Mouse (Mus musculus) layer of hippocampus, adult 11-12 months (tissue): ENCODE results near the gene Atn1.

ENCODE experiments used
- DNase-seq: peaks from one replicate; pipeline ENCODE4 v3.0.0; 2022; ENCODE audit warnings: low spot score

The Atn1 gene

DNA sequence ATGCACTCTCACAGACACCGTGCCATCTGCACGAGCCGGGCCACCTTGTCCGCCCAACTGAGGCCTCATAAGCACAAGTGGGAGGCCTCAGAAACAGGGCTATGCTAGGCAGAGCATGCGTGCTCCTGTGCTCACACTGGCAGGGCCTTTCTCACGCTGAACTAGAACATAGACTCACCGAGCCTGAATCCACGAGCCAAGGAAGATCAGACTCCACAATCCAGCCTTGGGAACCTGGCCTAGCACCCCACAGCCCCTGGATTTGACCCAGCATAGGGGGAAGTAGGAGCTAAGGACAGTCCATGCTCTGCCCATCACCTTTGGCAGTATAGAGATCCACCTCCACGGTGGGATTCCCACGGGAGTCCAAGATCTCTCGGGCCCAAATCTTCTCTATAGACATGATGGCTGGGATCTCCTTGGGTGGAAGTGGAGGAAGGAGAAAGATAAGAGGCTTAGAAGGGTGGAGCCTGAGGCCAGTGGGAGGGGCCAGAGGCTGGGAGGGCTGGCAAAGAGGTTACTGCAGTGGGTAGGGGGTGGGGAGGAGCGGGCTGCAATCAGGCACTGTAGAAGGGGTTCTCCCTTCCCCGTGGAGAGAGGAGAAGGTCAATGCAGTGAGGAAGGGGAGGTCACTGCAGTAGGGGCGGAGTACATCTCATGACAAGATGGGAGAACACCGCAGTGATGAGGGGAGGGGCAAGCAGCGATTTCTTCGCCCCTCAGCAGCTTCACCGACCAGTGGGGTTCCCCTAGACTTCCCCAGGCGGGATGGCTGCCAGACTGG is 11.8 kb upstream of the Atn1 start:
- DNase-seq, result no peak

DNA sequence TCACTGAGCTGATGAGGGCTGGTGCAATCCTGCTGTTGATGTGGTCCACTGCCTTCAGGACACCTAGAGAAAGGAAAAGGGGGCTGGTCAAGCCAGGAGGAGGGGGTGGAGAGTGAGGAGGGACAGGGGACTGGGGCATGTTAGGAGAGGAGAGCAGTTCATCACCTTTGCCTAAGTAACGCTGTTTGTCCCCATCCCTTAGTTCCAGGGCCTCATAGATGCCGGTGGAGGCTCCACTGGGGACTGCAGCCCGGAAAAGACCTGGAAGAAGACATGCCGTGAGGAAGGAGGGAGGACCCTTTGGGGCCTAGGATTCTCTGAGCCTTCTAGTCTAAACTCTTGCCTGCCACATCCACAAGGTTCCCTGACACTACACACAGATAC is 11.2 kb upstream of the Atn1 start:
- no peak for DNase-seq

DNA sequence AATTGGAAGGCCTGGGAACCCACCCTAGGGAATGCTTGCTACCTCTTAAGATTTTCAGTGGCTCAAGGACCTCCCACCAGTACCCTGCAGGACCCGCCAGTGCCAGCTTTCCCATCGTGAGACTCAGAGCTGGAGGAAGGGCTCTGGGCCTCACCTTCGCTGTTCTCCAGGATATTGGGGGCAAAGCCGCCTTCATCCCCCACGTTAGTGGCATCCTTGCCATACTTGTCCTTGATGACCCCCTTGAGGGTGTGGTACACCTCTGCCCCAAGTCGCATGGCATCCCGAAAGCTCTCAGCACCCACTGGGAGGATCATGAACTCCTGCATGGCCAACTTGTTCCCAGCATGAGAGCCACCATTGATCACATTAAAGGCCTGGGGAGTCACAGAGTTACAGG is 9.6 kb upstream of the Atn1 start:
- DNase-seq, result no peak

DNA sequence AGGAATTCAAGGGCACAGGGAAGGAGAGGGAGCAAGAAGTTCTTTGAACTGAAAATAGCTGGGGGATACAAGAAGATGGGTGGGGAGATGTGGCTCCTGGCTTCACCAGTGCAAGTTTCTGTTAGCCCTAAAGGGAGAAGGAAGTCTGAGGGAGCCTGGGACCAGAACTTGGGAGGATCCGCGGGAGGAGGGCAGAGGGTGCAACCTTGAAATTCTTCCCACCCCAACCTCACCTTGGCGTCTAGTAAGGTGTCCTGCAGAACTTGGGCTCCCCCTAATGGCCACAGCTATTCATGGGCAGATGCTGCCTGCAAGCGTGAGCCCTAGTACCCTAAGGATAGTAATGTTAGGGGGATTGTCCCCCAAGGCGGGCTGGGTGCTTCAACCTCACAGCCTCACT is 2.9 kb upstream of the Atn1 start:
- DNase-seq, result peak; percentile 89

DNA sequence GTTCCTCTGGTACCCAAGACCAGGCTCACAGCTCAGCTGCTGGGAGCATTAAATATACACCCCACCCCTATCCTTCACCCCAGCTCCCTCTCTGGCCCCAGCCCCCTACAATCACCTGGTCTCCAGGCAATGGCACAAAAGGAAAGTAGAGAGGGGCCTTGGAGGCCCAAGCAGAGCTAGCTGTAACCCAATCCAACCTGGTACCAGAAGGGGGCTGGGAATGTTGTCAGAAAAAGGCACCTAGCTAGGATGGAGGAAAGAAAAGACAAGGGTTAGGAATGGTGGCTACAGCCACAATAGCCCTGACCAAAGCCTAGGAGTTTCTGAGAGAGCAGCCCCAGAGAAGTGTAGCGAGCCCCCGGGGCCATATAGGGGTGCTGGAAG is 2.5 kb upstream of the Atn1 start:
- DNase-seq, result no peak

DNA sequence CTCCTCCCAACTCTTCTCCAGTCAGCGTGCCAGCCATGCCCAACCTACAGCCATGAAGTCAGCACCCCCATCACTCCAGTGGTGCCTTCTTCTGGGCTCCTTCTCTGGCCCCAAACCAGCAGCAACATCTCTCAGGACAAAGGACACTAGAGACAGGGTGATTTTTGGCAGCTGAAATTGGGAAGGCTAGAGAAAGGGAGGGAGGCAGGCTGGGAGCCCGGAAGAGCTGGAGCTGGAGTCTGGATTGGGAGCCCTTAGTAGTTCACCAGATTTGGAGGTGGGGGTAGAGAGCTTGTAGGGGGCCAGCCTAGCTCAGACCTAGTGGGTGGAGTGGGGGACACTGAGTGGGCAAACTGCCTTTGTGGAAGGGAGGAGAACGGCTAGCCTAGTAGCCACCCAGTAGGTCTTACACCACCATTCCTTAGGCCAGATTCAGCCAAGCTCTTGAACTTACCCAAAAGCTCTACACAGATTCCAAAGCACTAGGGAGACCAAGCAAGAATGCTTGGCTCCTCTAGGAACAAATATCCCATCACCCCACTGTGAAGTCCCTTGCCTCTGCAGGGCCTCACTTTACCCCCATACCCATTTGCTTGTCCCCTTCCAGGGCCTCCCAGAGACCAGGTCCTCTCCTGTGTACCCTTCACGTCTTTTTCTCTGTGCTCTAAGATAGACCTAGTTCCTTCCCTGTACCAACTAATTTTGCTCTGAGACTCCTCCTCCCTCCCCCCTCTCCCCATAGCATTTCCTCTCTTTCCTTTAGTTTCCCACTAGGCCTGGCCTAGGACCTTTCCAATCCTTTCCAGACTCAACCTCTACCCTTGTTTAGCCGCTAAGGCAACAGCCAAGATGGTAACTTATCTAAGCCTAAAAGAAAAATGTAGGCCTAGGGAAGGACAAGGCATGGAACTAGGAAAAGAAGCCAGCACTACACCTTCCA is 1.9 kb upstream of the Atn1 start:
- DNase-seq, result peak; percentile 69

DNA sequence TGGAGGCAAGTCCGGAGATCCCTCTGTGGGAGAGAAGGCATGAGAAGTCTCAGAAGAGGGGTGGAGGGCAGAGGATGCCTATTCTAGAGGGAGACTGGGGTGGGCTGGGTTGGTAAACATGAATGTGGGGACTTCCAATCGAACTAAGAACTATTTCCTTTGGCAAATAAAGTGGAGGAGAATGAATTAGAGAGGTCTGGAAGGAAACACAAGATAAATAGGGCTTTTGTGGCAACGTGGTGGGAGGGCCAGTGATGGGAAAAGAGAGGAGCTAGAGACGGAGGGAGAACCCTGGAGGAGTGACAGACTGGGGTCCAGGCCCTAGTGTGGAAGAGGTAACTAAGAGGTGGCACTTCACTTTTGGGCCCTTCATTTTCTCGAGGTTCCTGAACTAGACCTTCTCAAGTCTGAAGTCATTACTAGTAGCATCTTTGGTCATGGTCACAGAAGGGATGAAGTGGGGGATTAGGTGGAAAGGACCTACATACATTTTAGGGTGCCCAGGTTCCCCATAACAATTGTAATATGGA is 1.1 kb upstream of the Atn1 start:
- no peak for DNase-seq

DNA sequence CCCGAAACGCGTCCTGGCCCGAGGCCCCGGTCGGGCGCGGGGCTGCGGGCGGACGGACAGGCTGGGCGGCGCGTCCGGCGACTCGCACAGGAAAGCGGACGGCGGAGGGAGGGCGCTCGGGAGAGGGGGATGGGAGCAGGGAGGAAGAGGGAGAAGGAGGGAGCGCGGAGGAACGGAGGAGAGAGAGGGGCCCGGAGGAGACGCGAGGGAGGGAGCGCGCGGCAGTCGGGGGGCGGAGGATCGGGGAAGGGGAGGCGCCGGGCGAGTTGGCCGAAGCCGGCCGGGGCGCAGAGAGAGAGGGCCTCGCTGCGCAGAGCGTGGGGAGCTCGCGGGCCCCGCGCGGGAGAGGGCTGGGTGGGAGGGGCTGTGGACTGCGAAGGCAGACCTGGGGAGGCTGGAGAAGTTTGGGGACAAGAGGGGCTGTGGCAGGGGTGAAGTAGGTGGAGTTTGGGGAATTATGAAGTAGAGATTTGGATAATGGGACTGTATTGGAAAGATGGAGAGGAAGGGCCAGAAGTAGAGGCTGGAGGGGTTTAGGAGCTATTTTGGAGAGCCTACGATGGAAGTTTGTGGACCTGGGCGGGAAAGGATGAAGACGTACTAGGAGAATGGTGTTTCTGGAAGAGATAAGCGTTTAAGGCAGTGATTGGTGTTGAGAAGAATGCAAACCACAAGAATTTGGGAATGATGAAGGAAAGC is 477 bp upstream of the Atn1 start:
- peak; percentile 75 for DNase-seq

DNA sequence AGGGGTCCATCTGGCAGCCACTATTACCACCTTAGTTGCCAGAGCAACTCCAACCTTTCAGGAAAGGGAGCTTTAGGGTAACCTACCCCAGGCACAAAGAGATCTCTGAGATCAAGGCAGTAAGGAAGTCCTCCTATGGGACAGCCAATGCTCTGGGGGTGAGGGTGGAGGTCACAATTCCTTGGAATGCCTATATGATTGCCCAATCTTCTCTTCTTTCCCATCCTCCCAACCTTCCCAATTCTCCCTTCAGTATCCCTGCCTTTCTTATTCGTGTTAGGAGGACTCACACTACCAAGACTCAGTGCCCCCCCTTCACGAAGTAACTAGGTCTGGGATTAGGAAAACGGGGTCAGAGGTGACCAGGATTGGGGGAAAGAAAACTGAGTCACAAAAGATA is 1.0 kb downstream of the Atn1 start:
- DNase-seq, result no peak

DNA sequence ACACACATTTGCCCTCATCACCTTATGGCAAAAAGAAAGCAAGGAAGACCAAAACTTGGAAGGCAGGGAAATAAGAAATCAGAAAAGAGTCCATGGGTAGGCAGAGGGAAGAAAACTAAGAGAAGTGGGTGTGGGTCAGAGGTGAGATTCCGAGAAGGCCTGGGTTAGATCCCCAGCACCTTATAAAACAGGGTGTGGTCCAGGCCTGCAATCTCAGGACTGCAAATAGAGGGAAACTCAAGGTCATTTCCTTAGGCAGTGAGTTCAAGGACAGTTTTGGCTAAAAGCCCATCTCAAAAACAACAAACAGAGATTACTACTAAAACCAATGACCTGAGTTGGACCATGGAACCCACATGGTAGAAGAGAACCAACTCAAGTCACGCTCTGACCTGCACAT is 2.5 kb downstream of the Atn1 start:
- DNase-seq, result no peak

DNA sequence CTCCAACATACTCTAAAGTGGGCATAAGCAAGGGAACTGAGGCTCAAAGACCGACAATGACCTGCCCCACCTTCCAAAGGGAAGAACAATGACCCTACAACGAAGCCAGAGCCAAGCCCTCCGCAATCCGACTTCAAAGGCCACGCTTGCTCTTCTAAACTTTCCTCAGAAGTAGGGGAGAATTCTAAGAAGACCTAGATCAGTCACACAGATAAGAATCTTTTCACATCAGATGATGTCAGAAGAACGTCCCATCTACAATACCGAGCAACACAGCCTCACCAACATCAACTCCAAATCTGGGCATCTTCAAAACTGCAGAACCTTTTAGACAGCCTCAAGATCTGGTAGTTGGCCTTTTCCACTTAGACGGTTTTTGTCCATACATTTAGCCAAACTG is 5.9 kb downstream of the Atn1 start:
- no peak for DNase-seq

DNA sequence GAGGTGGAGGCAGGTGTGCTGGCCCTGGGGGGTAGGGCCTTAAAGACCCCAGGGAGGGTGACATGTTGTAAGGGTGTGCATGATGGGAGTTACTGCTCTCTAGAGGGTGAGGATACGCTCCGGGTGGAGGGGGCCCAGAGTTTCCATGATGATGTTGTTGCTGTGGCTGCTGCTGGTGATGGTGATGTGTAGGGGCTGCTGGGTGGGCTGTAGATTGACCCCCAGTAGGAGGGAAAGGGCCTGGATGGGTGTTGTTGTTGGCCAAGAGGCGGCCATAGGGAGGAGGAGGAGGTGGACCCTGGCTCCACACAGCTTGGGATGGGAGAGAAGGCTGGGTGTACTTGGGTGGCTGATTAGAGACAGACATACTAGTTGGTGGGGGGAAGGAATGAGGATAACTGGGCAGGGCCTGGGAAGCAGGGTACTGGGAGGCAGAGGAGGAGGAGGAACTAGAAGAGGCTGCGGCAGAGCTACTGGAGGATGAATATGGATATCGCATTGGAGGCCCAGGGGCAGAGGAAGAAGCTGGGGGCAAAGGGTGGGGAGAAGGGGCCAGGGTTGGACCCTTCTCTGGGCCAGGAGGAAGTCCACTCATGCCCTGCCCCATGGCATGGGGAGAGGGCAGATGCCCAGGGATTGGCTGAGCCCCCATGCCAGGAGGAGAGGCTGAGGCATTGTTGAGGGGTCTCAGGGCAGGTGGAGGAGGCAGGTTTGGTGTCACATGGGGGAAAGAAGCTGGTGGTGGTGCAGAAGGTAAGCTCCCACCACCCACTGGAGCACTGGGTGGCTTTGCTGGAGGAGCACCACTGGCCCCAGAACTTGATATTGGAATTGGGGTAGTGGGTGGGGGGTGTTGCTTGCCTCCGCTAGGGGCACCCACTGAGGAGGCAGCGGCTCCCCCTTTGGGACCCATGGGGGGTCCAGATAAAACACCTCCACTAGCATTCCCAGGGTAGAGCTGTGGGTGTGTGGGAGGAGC is 9.4 kb downstream of the Atn1 start:
- DNase-seq, result no peak

DNA sequence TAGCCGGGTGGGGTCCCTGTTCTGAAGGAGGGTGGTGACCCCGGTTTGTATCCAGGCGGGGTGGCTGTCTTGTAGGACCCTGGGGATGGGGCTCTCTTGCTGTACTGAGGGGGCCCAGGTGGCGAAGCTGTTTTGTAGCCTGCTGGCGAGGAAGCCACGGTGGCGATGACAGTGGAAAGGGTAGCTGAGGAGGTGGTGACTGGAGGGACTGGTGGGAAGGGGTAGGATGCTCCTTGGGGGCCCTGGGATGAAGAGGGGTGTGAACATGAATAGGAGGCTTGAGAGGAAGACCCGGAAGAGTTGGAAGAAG is 10.1 kb downstream of the Atn1 start:
- DNase-seq, result peak; percentile 46

DNA sequence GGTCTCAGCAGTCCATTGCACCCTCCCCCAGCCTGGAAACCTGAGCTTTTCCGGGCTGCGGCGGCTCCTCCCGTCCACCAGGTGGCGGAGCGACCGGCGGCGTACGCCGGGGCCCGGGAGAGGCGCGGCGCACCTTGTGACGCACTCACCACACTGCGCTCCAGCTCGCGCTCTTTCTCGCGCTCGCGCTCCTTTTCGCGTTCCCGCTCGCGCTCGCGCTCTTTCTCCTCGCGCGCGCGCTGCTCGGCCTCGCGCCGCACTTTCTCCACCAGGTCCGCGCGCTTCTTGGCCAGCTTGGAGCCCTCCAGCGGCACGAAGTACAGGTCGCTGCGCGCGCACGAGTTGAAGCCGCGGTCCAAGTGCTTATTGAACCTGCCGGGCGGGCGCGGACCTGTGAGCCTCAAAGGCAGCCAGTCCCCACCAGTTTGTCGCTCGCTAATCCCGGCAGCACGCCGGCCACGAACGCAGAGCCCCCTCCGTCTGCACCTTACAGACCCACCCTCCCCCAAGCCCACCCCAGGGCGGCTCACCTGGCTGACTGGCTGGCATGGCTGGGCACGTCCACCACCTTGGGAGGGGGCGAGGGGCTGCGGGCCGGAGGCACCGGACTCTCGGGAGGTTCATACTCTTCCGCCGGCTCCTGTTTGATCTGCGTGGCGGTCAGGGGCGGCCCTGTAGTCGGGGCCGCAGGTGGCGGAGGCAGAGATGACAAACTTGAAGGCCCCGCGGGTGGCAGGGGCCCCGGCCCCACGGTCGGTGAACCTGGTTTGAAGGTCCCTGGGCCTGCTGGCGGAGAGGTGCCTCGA is 10.6 kb downstream of the Atn1 start:
- peak; percentile 93 for DNase-seq

DNA sequence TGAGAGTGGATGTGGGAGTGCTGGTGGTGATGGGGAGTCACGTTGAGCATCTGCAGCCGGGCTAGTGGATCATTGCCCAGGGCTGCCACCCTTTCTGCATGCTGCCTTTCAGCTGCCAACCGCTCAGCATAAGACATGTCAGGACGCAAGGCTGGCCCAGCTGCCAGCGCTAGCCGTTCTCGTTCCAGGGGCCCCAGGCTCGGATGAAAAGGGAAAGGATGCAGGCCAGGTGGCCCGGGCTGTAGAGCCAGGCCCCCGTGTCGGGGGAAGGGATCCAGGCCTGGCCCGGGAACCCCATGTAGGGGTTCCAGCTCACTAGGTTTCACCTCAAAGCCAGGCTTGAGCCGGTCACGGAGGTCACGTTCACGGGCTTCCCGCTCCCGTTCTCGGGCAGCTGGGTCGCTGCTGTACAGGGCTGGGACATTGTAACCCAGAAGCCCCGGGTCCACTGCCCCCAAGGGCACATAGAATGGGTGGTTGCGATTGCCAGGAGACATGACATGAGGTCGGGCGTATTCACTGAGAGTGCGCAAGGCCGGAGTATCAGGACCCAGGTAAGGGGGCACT is 11.5 kb downstream of the Atn1 start:
- peak; percentile 62 for DNase-seq

DNA sequence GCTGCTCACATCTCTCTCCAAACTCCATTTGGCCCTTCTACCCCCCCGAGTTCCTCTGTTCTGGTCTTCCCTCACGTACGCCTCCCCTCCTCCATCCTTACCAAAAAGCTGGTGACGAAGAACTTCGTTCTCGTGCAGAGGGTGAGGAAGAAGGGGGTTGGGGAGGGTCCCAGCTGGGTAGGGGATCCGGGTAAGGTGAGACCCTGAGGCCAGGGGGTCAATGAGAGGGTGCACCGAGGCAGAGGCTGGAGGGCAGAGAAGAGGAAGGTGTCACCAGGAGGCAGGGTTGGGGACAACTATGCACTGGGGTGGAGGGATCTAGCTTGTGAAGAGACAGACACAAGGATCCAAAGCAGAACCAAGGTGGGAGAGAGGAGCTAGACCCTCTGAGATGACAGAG is 12.7 kb downstream of the Atn1 start:
- DNase-seq, result no peak

DNA sequence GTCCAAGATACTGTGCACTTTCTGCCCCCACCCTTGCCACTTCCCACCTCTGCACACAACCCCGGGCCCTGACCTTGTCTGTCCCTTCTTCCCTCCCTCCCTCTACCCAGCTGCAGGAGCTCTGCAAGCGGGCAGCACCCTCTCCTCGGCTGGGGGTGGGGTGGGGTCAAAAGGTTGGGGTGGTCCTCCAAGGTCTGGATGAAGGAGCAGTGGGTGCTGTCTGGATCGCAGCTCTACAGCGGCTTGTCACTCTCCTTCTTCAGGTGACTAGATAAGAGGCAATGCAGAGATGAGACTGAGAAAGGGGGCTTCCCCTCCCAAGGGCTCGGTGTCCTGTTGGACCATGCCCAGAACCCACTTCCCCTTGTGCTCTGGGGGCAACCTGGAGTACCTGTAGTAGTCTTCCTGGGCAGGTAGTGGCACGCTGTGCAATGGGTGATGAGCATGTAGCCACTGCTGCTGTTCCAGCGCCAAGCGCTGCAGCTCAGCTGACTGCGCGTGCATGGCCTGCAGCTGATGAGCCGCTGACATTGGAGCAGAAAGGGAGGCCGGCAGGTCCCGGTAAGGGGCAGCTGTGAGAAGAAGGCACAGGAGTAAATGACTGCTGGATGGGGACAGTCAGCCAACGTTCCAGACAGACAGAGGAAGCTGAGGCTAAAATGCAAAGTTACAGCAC is 13.3 kb downstream of the Atn1 start:
- no peak for DNase-seq

DNA sequence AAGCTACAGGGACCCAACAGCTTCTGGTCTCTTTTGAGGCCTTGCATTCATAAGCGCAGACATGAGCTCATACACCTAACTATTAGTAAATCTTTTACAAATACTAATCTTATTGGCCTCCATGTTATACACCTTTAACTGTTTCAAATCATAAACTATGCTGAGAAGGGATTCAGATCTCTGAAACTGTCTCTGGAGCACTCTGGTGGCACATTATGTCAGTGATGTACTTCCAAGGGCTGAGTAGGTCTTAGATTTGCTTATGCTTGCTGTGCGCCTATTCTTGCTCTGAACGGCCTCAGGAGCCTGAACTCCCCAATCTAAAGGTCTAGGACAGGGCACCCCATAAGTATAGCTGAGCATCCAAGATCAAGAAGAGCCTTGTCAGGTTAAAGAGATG is 14.5 kb downstream of the Atn1 start:
- DNase-seq, result no peak

DNA sequence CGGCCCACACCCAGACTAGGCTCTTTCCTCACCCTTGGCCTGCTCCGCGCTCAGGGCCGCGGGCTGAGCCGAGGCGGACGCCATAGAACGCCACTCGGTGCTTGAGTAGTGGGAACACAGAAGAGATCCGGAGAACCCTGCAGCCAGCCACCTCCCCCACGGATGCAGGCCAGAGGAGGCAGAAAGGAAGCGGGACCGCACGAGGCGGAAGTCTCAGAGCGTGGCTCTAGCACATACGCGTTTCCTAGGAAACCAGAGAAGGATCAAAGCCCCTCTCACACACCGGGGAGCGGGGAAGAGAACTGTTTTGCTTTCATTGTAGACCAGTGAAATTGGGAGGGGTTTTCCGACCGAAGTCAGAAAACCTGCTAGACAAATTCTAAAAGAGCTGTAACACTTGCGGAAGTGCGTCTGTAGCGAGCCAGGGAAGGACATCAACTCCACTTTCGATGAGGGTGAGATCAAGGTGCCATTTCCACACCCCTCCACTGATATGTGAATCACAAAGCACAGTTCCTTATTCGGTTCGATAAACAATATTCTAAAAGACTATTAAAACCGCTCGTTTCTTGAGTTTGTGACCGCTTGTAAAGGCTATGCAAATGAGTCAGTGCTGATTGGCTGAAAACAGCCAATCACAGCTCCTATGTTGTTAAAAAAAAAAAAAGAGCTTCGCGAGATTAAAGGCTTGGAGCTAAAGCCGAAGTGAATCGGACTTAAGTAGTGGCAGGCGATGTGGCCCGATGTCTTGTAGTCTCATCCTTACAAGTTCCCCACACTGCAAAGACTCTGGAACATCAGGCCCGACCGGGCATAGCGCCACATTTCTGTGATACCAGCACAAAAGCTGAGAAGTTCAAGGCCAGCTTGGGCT is 15.2 kb downstream of the Atn1 start, which contains the start of gene Grcc10:
Gene Grcc10, minus strand, starts transcription at position 487 of the 874 bp plus-strand sequence.
- DNase-seq, result peak; percentile 92
